Mouse (Mus musculus): Measurements from ENCODE around the gene Adipoq.

DNA sequence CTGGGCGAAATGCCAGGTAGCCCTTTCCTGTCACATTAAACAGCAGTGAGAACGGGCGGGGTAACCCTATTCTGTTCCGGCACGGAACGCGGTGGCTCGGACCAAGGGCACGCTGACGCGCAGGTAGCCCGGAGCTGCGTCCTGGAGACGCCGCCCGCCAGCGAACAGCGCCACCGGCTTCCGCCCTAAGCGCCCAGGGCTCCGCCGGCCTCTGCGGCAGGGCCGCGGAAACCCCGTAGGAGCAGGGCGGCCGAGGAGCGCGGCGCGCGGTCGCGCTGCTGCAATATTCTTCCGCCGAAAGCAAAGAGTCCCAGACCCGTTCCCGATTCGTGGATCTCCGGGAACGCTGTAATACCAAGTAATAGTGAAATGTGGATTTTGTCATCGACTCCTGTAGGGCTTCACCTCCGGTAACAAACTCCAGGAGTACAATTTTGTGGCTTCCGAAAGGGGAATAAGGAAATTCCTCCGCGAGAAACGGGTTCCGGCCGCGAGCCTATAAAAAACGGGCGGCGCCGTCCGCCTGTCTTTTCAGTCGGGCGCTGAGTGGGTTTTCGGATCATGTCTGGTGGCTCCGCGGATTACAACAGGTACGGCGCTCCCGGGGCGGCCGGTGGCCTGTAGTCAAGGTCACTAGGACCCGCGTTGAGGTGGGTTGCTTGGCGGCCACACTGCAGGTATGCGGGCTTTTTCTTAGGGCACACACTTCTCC lies 38.9 kb upstream of the Adipoq start, which contains the start of gene Eif4a2:
- TF ChIP-seq TAL1 (IDR thresholded peaks at IDR 0.05; ENCODE audit: low read length) (no peak), EP300 (IDR thresholded peaks at IDR 0.05; ENCODE audit: low read depth in 1 of 2, low read length in 2 of 2) (no peak)

All from MEL (cell line).